8 mouse cellular contexts compared by ENCODE assay signal in the genomic region with DNA sequence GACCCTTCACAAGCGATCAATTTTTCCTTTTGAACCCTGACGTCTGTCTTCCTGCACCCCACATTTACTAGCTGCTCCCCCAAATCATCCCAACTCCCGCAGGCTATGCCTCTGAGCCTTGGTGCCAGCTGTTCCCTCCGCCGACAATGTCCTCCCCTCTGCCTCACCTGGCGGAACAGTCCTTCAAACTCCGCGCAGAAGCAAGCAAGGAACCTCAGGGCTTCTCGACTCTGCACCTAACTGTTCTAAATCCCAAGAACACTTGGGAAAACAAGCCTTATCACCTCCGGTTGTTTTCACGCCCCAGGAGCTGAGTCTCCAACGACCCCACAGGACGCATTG. TPM values are rescaled to one million over a fixed set of nuclear protein-coding genes. Genes with fewer than 3 reads are reported as not detected.
DNase-seq lines count a peak whose midpoint lies in the region; ATAC-seq and TF ChIP-seq lines count a peak whose summit lies in the region.

No protein-coding gene starts in this region.

- peak overlapping the region; percentile 100 for H3K4me3 ChIP-seq in E14TG2a.4 (replicated peaks; ENCODE audit: low read length)
- peak overlapping the region; percentile 98 for H3K4me3 ChIP-seq in forebrain, embryonic 12.5 days (replicated peaks)
- H3K4me3 ChIP-seq in midbrain, embryonic 11.5 days (ENCODE audit: low read depth, low read length), result peak overlapping the region; percentile 97

- peak overlapping the region; percentile 99 for H3K9ac ChIP-seq in forebrain, embryonic 12.5 days
- H3K9ac ChIP-seq in midbrain, embryonic 11.5 days (ENCODE audit: low read length), result peak overlapping the region; percentile 100

- peaks cover 69% of the 10 kb centered on the region for H3K4me1 ChIP-seq in E14TG2a.4 (replicated peaks; ENCODE audit: low read depth, low read length)
- peaks cover 22% of the 10 kb centered on the region for H3K4me1 ChIP-seq in forebrain, embryonic 12.5 days
- H3K4me1 ChIP-seq in midbrain, embryonic 11.5 days (ENCODE audit: control insufficient read depth, insufficient read depth, low read length), result peaks cover 8% of the 10 kb centered on the region; the same call in 1 of the 2 replicates

- WGBS in forebrain, embryonic 12.5 days, result under 1% methylated on average over 13 of the region's 13 CpGs
- 2% methylated on average over 13 of the region's 13 CpGs for WGBS in midbrain, embryonic 11.5 days

- H3K9me3 ChIP-seq in E14TG2a.4 (ENCODE audit: low read length), result no peaks in the 10 kb centered on the region
- H3K9me3 ChIP-seq in forebrain, embryonic 12.5 days, result no peaks in the 10 kb centered on the region
- no peaks in the 10 kb centered on the region for H3K9me3 ChIP-seq in midbrain, embryonic 11.5 days (ENCODE audit: control insufficient read depth, low read length)

- no peaks in the 10 kb centered on the region for H3K27me3 ChIP-seq in E14TG2a.4 (ENCODE audit: insufficient read depth, low read length)
- H3K27me3 ChIP-seq in forebrain, embryonic 12.5 days, result no peaks in the 10 kb centered on the region
- no peaks in the 10 kb centered on the region for H3K27me3 ChIP-seq in midbrain, embryonic 11.5 days (ENCODE audit: control insufficient read depth, insufficient read depth, low read length)

- peak overlapping the region; percentile 71 for H3K4me2 ChIP-seq in forebrain, embryonic 12.5 days
- peak overlapping the region; percentile 52 for H3K4me2 ChIP-seq in midbrain, embryonic 11.5 days

- no peak for TF ChIP-seq CTCF in E14TG2a.4 (conservative IDR thresholded peaks at IDR 0.05; ENCODE audit: low read length)

- peak overlapping the region; percentile 97 for H3K27ac ChIP-seq in forebrain, embryonic 12.5 days
- peak overlapping the region; percentile 95 for H3K27ac ChIP-seq in midbrain, embryonic 11.5 days (ENCODE audit: low read depth, low read length)

- ATAC-seq in cerebellum, adult (ENCODE audit: insufficient number of reproducible peaks, low FRiP score, low TSS enrichment), result no peak
- ATAC-seq in forebrain, embryonic 12.5 days (ENCODE audit: low FRiP score), result no peak
- ATAC-seq in midbrain, embryonic 11.5 days (ENCODE audit: low FRiP score), result no peak
- ATAC-seq in granulocyte monocyte progenitor cell, adult 5-6 weeks (replicated peaks; ENCODE audit: poor library complexity, severe bottlenecking), result no peak
- no peak for ATAC-seq in megakaryocyte-erythroid progenitor cell, adult 5-6 weeks (replicated peaks; ENCODE audit: low FRiP score, low TSS enrichment, poor library complexity, severe bottlenecking)

- H3K36me3 ChIP-seq in E14TG2a.4 (ENCODE audit: insufficient read depth, low read length), result 0 out of 2 replicates have a peak, but pooled peaks cover 3% of the 10 kb centered on the region
- no peaks in the 10 kb centered on the region for H3K36me3 ChIP-seq in forebrain, embryonic 12.5 days (replicated peaks)
- H3K36me3 ChIP-seq in midbrain, embryonic 11.5 days (ENCODE audit: control insufficient read depth, insufficient read depth, low read length), result no peaks in the 10 kb centered on the region

- DNase-seq in cerebellum, adult 8-10 months, result peak; percentile 30
- DNase-seq in kidney, adult 9 months, result peak; percentile 41
- no peak for DNase-seq in midbrain, embryonic 11.5 days (ENCODE audit: low spot score, missing footprints)

RNA-seq across cellular contexts. Expression of gene Raf1, which starts 1.3 kb away (rescaled TPM):
- 155 and 156 TPM in 2 replicates for polyA plus RNA-seq in forebrain, embryonic 12.5 days (2016; fragmentation: Nextera tagmentation; extraction: Ambion mirVana)
- polyA plus RNA-seq in midbrain, embryonic 11.5 days (2014; fragmentation: Nextera tagmentation; extraction: Ambion mirVana), result 141 and 146 TPM in 2 replicates
- total RNA-seq in granulocyte monocyte progenitor cell, adult 5-6 weeks (2014; fragmentation: Nextera tagmentation), result 116 and 120 TPM in 2 replicates
- 60.2 and 65.5 TPM in 2 replicates for total RNA-seq in granulocyte monocyte progenitor cell, adult 5-6 weeks (2017)
- total RNA-seq in megakaryocyte-erythroid progenitor cell, adult 5-6 weeks (2014; fragmentation: Nextera tagmentation), result 112 and 136 TPM in 2 replicates
- total RNA-seq in megakaryocyte-erythroid progenitor cell, adult 5-6 weeks (2017), result 68.6 and 77.5 TPM in 2 replicates
